Mouse (Mus musculus) megakaryocyte, embryonic 14.5 days (primary cell): ENCODE results near the gene Morn1.

Source experiments
- FLI1 ChIP-seq: IDR thresholded peaks from 2 replicates; pipeline ENCODE4 v1.6.1; 2012; ENCODE audit warnings: low read length, inconsistent platforms, mixed read lengths
- GATA1 ChIP-seq: IDR thresholded peaks from 3 replicates; pipeline ENCODE4 v1.6.1; 2012; ENCODE audit warnings: mixed read lengths, low read length, inconsistent platforms, borderline replicate concordance

- TF ChIP-seq GATA1, result no peak
- no peak for TF ChIP-seq FLI1
These were observed 27.5 kb downstream of the Morn1 start for GRCm38 (mm10) chr4:155113766-155114410.
